Mouse (Mus musculus) stomach, postnatal 0 days (tissue): Measurements from ENCODE around the gene Lss. TPM values are rescaled to one million over a fixed set of nuclear protein-coding genes. Genes with fewer than 3 reads are reported as not detected.

Experiments
- ATAC-seq: fragments of 200-750 bp; cut with Nextera tagmentation; 2 replicates; pipeline ENCODE4 v1.8.0; 2017; ENCODE audit not compliant: low FRiP score, low TSS enrichment
- DNase-seq: peaks from one replicate; pipeline ENCODE4 v3.0.0-alpha.2; 2016; ENCODE audit warnings: low spot score
- H3K27ac ChIP-seq: fragments of 300-500 bp; sonication (generic); replicated peaks from 2 replicates; pipeline ENCODE4 v1.5.1; 2014; ENCODE audit warnings: mild to moderate bottlenecking, control low read depth
- H3K27me3 ChIP-seq: fragments of 300-500 bp; sonication (generic); 2 replicates; pipeline ENCODE4 v1.6.1; 2014; ENCODE audit warnings: low read length; ENCODE audit not compliant: control insufficient read depth, insufficient read depth
- H3K36me3 ChIP-seq: fragments of 300-500 bp; sonication (generic); 2 replicates; pipeline ENCODE4 v1.6.1; 2014; ENCODE audit warnings: low read length, mixed read lengths; ENCODE audit not compliant: control insufficient read depth, insufficient read depth
- H3K4me1 ChIP-seq: fragments of 300-500 bp; sonication (generic); replicated peaks from 2 replicates; pipeline ENCODE4 v1.6.1; 2014; ENCODE audit warnings: antibody characterized with exemption; ENCODE audit not compliant: control insufficient read depth, insufficient read depth
- H3K4me2 ChIP-seq: fragments of 300-500 bp; sonication (generic); replicated peaks from 2 replicates; pipeline ENCODE4 v1.6.1; 2014; ENCODE audit warnings: low read depth, mild to moderate bottlenecking, control low read depth, moderate library complexity
- H3K4me3 ChIP-seq: fragments of 300-500 bp; sonication (generic); 2 replicates; pipeline ENCODE4 v1.5.1; 2014; ENCODE audit warnings: low read depth, low read length, control low read depth
- H3K9ac ChIP-seq: fragments of 300-500 bp; sonication (generic); 2 replicates; pipeline ENCODE4 v1.6.1; 2014; ENCODE audit warnings: mild to moderate bottlenecking, low read length, control low read depth, mixed read lengths
- H3K9me3 ChIP-seq: fragments of 300-500 bp; sonication (generic); 2 replicates; pipeline ENCODE4 v1.6.1; 2016; ENCODE audit warnings: low read length; ENCODE audit not compliant: control insufficient read depth
- CTCF ChIP-seq: IDR thresholded peaks from 2 replicates; pipeline ENCODE4 v1.5.1; 2016; ENCODE audit warnings: antibody characterized with exemption, low read depth, mild to moderate bottlenecking, moderate library complexity
- EP300 ChIP-seq: optimal IDR thresholded peaks from 2 replicates; pipeline ENCODE3; 2016; ENCODE audit warnings: antibody characterized with exemption
- WGBS: fragments of 180-500 bp; shearing (Covaris S2); extraction: QIAGEN DNeasy Blood & Tissue Kit; methylation state at CpG from one replicate; pipeline ENCODE4 v1.1.7; 2014; 5-methylcytosine and 5-hydroxymethylcytosine counted together
- polyA plus RNA-seq: library from polyadenylated mRNA; unstranded; fragments of >200 nt; fragmentation: Nextera tagmentation; extraction: Ambion mirVana; gene quantifications from 2 replicates; pipeline ENCODE4 v1.2.1, GENCODE M21; 2015

The Lss gene
- polyA plus RNA-seq, 1 experiment from 2014 or later, result 31.8 TPM

- no peak for DNase-seq
- no peaks in the 10 kb centered on the region for H3K27me3 ChIP-seq
These were observed 58.8 kb downstream of the Lss start for GRCm38 (mm10) chr10:76590197-76590596.

GRCm38 (mm10) chr10:76596338-76596737, 65.0 kb downstream of the Lss start:
- no peak overlapping the region for H3K9ac ChIP-seq
- H3K27ac ChIP-seq, result no peak overlapping the region
- 91% methylated on average over 31 of the region's 31 CpGs for WGBS
- DNase-seq (no peak), ATAC-seq (no peak; the same call in 1 of the 2 replicates)
- TF ChIP-seq CTCF, result no peak
- TF ChIP-seq EP300, result no peak
- no peaks in the 10 kb centered on the region for H3K4me1 ChIP-seq
- H3K9me3 ChIP-seq, result no peaks in the 10 kb centered on the region
- no peak overlapping the region for H3K4me2 ChIP-seq
- no peaks in the 10 kb centered on the region; the same call in 1 of the 2 replicates for H3K36me3 ChIP-seq
- H3K4me3 ChIP-seq, result no peak overlapping the region
- no peaks in the 10 kb centered on the region for H3K27me3 ChIP-seq

More at GRCm38 (mm10) chr10:76590197-76590596, 58.8 kb downstream of the Lss start:
- H3K27ac ChIP-seq, result no peak overlapping the region
- no peak for ATAC-seq
- 75% methylated on average over 11 of the region's 11 CpGs for WGBS
- no peaks in the 10 kb centered on the region for H3K4me1 ChIP-seq
- no peak overlapping the region for H3K9ac ChIP-seq
- no peaks in the 10 kb centered on the region for H3K36me3 ChIP-seq
- H3K9me3 ChIP-seq, result no peaks in the 10 kb centered on the region
- H3K4me3 ChIP-seq, result no peak overlapping the region
- no peak for TF ChIP-seq CTCF
- no peak for TF ChIP-seq EP300
- H3K4me2 ChIP-seq, result no peak overlapping the region

GRCm38 (mm10) chr10:76602690-76603089, 71.3 kb downstream of the Lss start:
- Histone ChIP-seq H3K27ac (no peak overlapping the region), H3K36me3 (peaks cover 11% of the 10 kb centered on the region; the same call in 1 of the 2 replicates), H3K4me2 (no peak overlapping the region), H3K9me3 (no peaks in the 10 kb centered on the region), H3K27me3 (no peaks in the 10 kb centered on the region), H3K4me1 (no peaks in the 10 kb centered on the region), H3K9ac (no peak overlapping the region), H3K4me3 (no peak overlapping the region)
- DNase-seq (no peak), ATAC-seq (no peak)
- TF ChIP-seq CTCF (no peak), EP300 (no peak)
- WGBS, result 69% methylated on average over 3 of the region's 3 CpGs

Other genes with a start within 250 kb of the Lss start
- gene Dip2a, start 186.3 kb upstream of the Lss start, polyA plus RNA-seq, result 4.0 and 4.5 TPM in 2 replicates
- gene AC141477.1, start 91.1 kb upstream of the Lss start, polyA plus RNA-seq, result 1.2 and 1.5 TPM in 2 replicates
- gene Pcnt, start 88.8 kb upstream of the Lss start, polyA plus RNA-seq, result 4.9 and 5.1 TPM in 2 replicates
- 0.07 and 0.10 TPM in 2 replicates for gene 2610028H24Rik, start 82.5 kb upstream of the Lss start, polyA plus RNA-seq
- 22.7 and 24.4 TPM in 2 replicates for gene Mcm3ap, start 62.7 kb upstream of the Lss start, polyA plus RNA-seq
- gene Ybey, start 62.5 kb upstream of the Lss start, polyA plus RNA-seq, result 3.4 and 3.7 TPM in 2 replicates
- not detected in 2 replicates for gene Spatc1l, start 30.7 kb downstream of the Lss start, polyA plus RNA-seq
- 0.22 and 0.42 TPM in 2 replicates for gene Ftcd, start 44.1 kb downstream of the Lss start, polyA plus RNA-seq
- gene Col6a2, start 92.0 kb downstream of the Lss start, polyA plus RNA-seq, result 145 TPM in 2 replicates
- gene Col6a1, start 194.6 kb downstream of the Lss start, polyA plus RNA-seq, result 169 and 175 TPM in 2 replicates